Mouse (Mus musculus): ENCODE measurements around the gene Art3. TPM values are rescaled to one million over a fixed set of nuclear protein-coding genes. Genes with fewer than 3 reads are reported as not detected.

Gene Art3
- polyA plus RNA-seq, 1 experiment from 2014 or later, result 4.0 TPM

DNA sequence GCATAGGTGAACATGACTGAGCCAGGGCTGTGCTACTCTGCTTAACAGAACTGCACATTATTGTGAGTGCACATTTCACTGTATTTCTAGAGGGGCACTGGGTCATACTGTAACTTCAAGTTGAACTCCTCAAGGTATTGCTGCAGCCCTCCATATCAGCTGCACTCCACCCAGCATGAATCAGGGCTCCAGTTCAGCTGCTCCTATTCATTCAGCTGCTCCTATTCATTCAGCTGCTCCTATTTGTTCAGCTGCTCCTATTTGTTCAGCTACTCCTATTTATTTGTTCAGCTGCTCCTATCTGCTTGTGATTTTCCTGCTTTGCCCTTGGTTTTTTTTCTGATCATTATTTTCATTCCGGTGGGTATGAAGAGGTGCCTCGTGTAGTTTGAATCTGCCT, 58.4 kb downstream of the Art3 start:
- 56% methylated on average over 2 of the region's 2 CpGs for WGBS
- Histone ChIP-seq H3K9me3 (ENCODE audit: control insufficient read depth, low read depth, low read length) (no peaks in the 10 kb centered on the region), H3K4me3 (ENCODE audit: low read depth, low read length) (no peak overlapping the region), H3K27ac (ENCODE audit: low read length) (no peak overlapping the region), H3K27me3 (ENCODE audit: control insufficient read depth, insufficient read depth, low read length) (peaks cover 8% of the 10 kb centered on the region; the same call in 1 of the 2 replicates), H3K4me1 (ENCODE audit: control insufficient read depth, insufficient read depth, low read length) (no peaks in the 10 kb centered on the region), H3K9ac (replicated peaks; ENCODE audit: low read depth, low read length) (no peak overlapping the region), H3K36me3 (ENCODE audit: control insufficient read depth, insufficient read depth, low read length) (no peaks in the 10 kb centered on the region), H3K4me2 (replicated peaks; ENCODE audit: low read depth, low read length) (no peak overlapping the region)
- no peak for ATAC-seq (ENCODE audit: insufficient number of reproducible peaks, insufficient read depth, low FRiP score, low read depth)

DNA sequence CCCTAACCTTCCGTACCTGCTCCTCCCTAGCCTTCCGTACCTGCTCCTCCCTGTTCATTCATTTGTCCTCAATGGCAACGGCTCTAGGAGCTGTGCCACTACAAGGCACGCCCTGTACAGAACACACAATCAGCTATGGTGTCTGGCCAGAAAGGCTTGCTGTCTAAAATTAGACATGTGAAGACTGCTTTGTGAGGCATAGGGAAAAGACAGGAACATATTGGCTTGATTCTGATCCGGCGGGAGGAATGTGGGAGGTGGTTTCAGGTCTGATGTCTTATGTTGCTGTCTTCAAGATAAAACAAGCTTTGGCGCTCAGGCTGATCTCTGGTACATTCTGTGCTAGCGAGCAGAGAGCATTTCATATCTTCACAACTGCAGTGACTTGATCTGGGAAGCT, 59.0 kb downstream of the Art3 start:
- WGBS, result 64% methylated on average over 8 of the region's 8 CpGs
- Histone ChIP-seq H3K27me3 (ENCODE audit: control insufficient read depth, insufficient read depth, low read length) (peaks cover 8% of the 10 kb centered on the region; the same call in 1 of the 2 replicates), H3K4me3 (ENCODE audit: low read depth, low read length) (no peak overlapping the region), H3K4me2 (replicated peaks; ENCODE audit: low read depth, low read length) (no peak overlapping the region), H3K27ac (ENCODE audit: low read length) (no peak overlapping the region), H3K9ac (replicated peaks; ENCODE audit: low read depth, low read length) (no peak overlapping the region), H3K4me1 (ENCODE audit: control insufficient read depth, insufficient read depth, low read length) (no peaks in the 10 kb centered on the region), H3K9me3 (ENCODE audit: control insufficient read depth, low read depth, low read length) (no peaks in the 10 kb centered on the region), H3K36me3 (ENCODE audit: control insufficient read depth, insufficient read depth, low read length) (no peaks in the 10 kb centered on the region)
- ATAC-seq (ENCODE audit: insufficient number of reproducible peaks, insufficient read depth, low FRiP score, low read depth), result no peak

DNA sequence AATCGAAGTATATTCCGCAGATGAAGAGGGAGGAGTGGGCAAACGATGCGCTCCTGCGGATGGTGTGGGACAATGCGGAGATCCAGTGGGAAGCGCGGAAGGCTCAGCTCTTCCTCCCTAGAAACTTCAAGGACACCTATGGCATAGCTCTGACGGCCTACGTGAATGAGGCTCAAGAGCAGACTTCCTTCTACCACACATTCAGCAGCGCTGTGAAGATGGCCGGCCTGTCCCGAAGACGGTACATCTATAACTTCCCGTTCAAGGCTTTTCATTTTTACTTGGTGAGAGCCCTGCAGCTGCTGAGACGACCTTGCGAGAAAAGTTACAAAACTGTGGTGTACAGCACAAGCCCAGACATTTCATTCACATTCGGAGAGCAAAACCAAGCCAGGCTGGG, 60.9 kb downstream of the Art3 start:
- H3K4me3 ChIP-seq (ENCODE audit: low read depth, low read length), result peak overlapping the region; percentile 19; the same call in 1 of the 2 replicates
- no peak for ATAC-seq (ENCODE audit: insufficient number of reproducible peaks, insufficient read depth, low FRiP score, low read depth)
- H3K4me1 ChIP-seq (ENCODE audit: control insufficient read depth, insufficient read depth, low read length), result no peaks in the 10 kb centered on the region
- H3K36me3 ChIP-seq (ENCODE audit: control insufficient read depth, insufficient read depth, low read length), result no peaks in the 10 kb centered on the region
- H3K9me3 ChIP-seq (ENCODE audit: control insufficient read depth, low read depth, low read length), result no peaks in the 10 kb centered on the region
- peaks cover 8% of the 10 kb centered on the region; the same call in 1 of the 2 replicates for H3K27me3 ChIP-seq (ENCODE audit: control insufficient read depth, insufficient read depth, low read length)
- 39% methylated on average over 18 of the region's 18 CpGs for WGBS
- peak overlapping the region; percentile 24 for H3K4me2 ChIP-seq (replicated peaks; ENCODE audit: low read depth, low read length)
- no peak overlapping the region for H3K9ac ChIP-seq (replicated peaks; ENCODE audit: low read depth, low read length)
- no peak overlapping the region for H3K27ac ChIP-seq (ENCODE audit: low read length)

DNA sequence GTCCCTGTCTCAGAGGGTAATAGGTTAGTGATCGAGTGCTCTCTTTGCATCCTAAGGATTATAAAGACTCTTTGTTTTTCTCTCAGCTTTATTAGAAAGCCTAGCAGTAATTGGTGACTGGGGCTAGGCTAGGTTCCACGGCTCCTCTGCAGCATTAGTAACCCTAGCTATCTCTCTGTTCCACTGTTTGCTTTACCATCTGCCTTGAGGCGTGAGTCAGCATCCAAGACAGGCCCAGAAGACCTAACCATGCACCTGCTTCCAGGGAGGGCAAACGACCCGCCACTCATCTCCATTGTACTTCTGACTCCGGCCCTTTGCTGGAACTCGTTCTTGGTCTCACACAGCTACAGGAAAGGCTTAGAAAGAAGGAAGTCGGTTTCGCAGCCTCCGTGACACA, 62.2 kb downstream of the Art3 start:
- Histone ChIP-seq H3K4me1 (ENCODE audit: control insufficient read depth, insufficient read depth, low read length) (no peaks in the 10 kb centered on the region), H3K9me3 (ENCODE audit: control insufficient read depth, low read depth, low read length) (no peaks in the 10 kb centered on the region), H3K4me2 (replicated peaks; ENCODE audit: low read depth, low read length) (no peak overlapping the region), H3K9ac (replicated peaks; ENCODE audit: low read depth, low read length) (no peak overlapping the region), H3K36me3 (ENCODE audit: control insufficient read depth, insufficient read depth, low read length) (no peaks in the 10 kb centered on the region), H3K27me3 (ENCODE audit: control insufficient read depth, insufficient read depth, low read length) (peaks cover 8% of the 10 kb centered on the region; the same call in 1 of the 2 replicates), H3K4me3 (ENCODE audit: low read depth, low read length) (no peak overlapping the region), H3K27ac (ENCODE audit: low read length) (no peak overlapping the region)
- 57% methylated on average over 10 of the region's 10 CpGs for WGBS
- ATAC-seq (ENCODE audit: insufficient number of reproducible peaks, insufficient read depth, low FRiP score, low read depth), result no peak

DNA sequence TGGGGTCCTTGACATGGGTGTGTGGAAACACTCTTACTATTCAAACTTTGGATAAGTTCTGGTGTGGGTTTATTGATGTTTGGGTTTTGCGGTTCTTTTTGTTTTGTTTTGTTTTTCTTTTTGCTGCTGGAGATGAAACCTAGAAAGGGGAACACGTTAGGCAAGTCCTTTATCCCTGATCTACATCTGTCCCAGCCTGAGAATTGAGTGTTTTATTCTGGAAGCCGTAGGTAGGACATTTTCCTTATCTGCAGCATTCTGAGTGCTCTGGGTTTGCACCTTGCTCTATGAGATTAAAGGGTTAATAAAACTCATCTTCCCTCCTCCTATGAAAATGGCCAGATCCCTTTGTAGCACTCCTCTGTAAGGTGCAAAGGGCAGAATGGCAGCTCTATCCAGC, 64.1 kb downstream of the Art3 start:
- no peaks in the 10 kb centered on the region for H3K9me3 ChIP-seq (ENCODE audit: control insufficient read depth, low read depth, low read length)
- H3K27ac ChIP-seq (ENCODE audit: low read length), result no peak overlapping the region
- WGBS, result 80% methylated on average over 3 of the region's 3 CpGs
- H3K27me3 ChIP-seq (ENCODE audit: control insufficient read depth, insufficient read depth, low read length), result peaks cover 8% of the 10 kb centered on the region; the same call in 1 of the 2 replicates
- no peak overlapping the region for H3K9ac ChIP-seq (replicated peaks; ENCODE audit: low read depth, low read length)
- no peak overlapping the region for H3K4me2 ChIP-seq (replicated peaks; ENCODE audit: low read depth, low read length)
- ATAC-seq (ENCODE audit: insufficient number of reproducible peaks, insufficient read depth, low FRiP score, low read depth), result no peak
- H3K36me3 ChIP-seq (ENCODE audit: control insufficient read depth, insufficient read depth, low read length), result no peaks in the 10 kb centered on the region
- no peak overlapping the region for H3K4me3 ChIP-seq (ENCODE audit: low read depth, low read length)
- H3K4me1 ChIP-seq (ENCODE audit: control insufficient read depth, insufficient read depth, low read length), result no peaks in the 10 kb centered on the region

DNA sequence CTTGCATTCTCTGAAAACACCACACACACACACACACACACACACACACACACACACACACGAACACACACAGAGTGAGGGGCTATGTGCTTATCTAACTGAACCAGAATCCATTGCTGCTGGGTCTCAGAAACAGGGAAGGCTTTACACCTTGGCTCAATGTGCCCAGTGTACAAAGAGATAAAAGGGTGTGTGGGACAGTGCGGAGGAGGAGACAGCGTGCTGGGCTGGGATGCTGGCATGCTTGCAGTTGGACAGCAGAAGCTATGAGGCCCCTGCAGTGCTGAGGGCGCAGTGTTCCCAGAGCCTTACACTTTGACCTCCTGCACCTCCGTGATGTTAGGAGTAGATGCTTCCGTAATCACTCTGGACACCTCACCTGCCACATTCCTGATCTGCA, 64.8 kb downstream of the Art3 start:
- Histone ChIP-seq H3K36me3 (ENCODE audit: control insufficient read depth, insufficient read depth, low read length) (no peaks in the 10 kb centered on the region), H3K4me1 (ENCODE audit: control insufficient read depth, insufficient read depth, low read length) (no peaks in the 10 kb centered on the region), H3K9ac (replicated peaks; ENCODE audit: low read depth, low read length) (no peak overlapping the region), H3K9me3 (ENCODE audit: control insufficient read depth, low read depth, low read length) (no peaks in the 10 kb centered on the region), H3K27me3 (ENCODE audit: control insufficient read depth, insufficient read depth, low read length) (peaks cover 7% of the 10 kb centered on the region; the same call in 1 of the 2 replicates), H3K27ac (ENCODE audit: low read length) (no peak overlapping the region), H3K4me2 (replicated peaks; ENCODE audit: low read depth, low read length) (no peak overlapping the region), H3K4me3 (ENCODE audit: low read depth, low read length) (no peak overlapping the region)
- no peak for ATAC-seq (ENCODE audit: insufficient number of reproducible peaks, insufficient read depth, low FRiP score, low read depth)
- 80% methylated on average over 6 of the region's 6 CpGs for WGBS

DNA sequence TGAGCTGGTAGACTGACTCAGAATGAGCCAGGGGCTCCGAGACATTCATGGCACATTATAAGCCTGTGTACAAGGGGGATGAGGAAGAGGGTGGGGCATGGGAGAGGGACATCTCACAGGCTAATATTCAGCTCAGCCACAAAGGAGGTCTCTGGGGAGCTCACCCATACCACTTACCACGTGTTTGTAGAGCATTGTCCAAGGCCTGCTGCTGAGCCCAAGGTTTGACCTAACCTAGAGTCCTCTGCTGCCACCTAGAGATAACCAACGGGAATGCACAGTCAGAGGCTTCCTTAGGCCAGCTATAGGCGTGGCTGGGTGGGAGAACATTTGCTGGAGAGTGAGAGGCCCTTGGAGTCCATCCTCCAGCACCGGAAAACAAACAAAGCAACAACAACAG, 66.5 kb downstream of the Art3 start:
- no peaks in the 10 kb centered on the region for H3K4me1 ChIP-seq (ENCODE audit: control insufficient read depth, insufficient read depth, low read length)
- 0 out of 2 replicates have a peak, but pooled peaks cover 4% of the 10 kb centered on the region for H3K27me3 ChIP-seq (ENCODE audit: control insufficient read depth, insufficient read depth, low read length)
- 23% methylated on average over 5 of the region's 5 CpGs for whole genome bisulfite sequencing
- H3K36me3 ChIP-seq (ENCODE audit: control insufficient read depth, insufficient read depth, low read length), result no peaks in the 10 kb centered on the region
- H3K4me2 ChIP-seq (replicated peaks; ENCODE audit: low read depth, low read length), result no peak overlapping the region
- H3K9ac ChIP-seq (replicated peaks; ENCODE audit: low read depth, low read length), result no peak overlapping the region
- no peak overlapping the region for H3K27ac ChIP-seq (ENCODE audit: low read length)
- no peak overlapping the region for H3K4me3 ChIP-seq (ENCODE audit: low read depth, low read length)
- no peaks in the 10 kb centered on the region for H3K9me3 ChIP-seq (ENCODE audit: control insufficient read depth, low read depth, low read length)
- ATAC-seq (ENCODE audit: insufficient number of reproducible peaks, insufficient read depth, low FRiP score, low read depth), result peak; percentile 68

DNA sequence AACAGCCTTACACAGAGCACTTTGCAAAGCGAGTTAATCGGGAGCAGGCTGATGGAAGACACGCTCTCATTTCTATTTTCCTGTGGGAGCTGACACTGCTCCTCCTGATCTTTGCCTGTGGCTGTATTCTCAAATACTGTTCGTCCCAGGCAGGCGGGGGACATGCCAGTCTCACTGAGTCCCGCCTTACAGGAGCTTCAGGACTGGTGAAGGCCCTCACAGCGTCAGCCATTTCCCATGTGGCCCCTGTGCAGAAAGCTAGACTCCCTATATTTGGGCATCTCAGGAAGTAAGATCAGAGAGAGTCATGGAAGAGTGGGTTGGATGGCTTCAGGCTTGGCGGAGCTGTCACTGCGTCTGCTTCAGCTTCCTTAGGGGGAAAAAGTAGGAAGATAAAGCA, 71.2 kb downstream of the Art3 start:
- ATAC-seq (ENCODE audit: insufficient number of reproducible peaks, insufficient read depth, low FRiP score, low read depth), result no peak
- H3K27me3 ChIP-seq (ENCODE audit: control insufficient read depth, insufficient read depth, low read length), result no peaks in the 10 kb centered on the region
- no peak overlapping the region for H3K27ac ChIP-seq (ENCODE audit: low read length)
- WGBS, result 69% methylated on average over 9 of the region's 9 CpGs
- no peaks in the 10 kb centered on the region for H3K4me1 ChIP-seq (ENCODE audit: control insufficient read depth, insufficient read depth, low read length)
- H3K36me3 ChIP-seq (ENCODE audit: control insufficient read depth, insufficient read depth, low read length), result no peaks in the 10 kb centered on the region
- H3K4me2 ChIP-seq (replicated peaks; ENCODE audit: low read depth, low read length), result no peak overlapping the region
- no peaks in the 10 kb centered on the region for H3K9me3 ChIP-seq (ENCODE audit: control insufficient read depth, low read depth, low read length)
- no peak overlapping the region for H3K4me3 ChIP-seq (ENCODE audit: low read depth, low read length)
- no peak overlapping the region for H3K9ac ChIP-seq (replicated peaks; ENCODE audit: low read depth, low read length)
